ENCODE assay signal across 9 mouse cellular contexts in genomic region chr2:117389925-117390892, GRCm38 (mm10). TPM values are rescaled to one million over a fixed set of nuclear protein-coding genes. Genes with fewer than 3 reads are reported as not detected.
DNase-seq lines count a peak whose midpoint lies in the region; ATAC-seq lines count a peak whose summit lies in the region.
"Had no signal": no experiment of that assay in that cellular context is flagged by ENCODE, and none has a peak within 500 bp of the region (broad histone marks: within the 10 kb centered on the region; RNA-seq: fewer than 3 reads in every experiment).

No protein-coding gene starts in this region.

- H3K27ac ChIP-seq in intestine, embryonic 16.5 days (ENCODE audit: low read length) = no peak overlapping the region

- H3K4me3 ChIP-seq in intestine, embryonic 16.5 days (ENCODE audit: low read length) = no peak overlapping the region

- no peaks in the 10 kb centered on the region for H3K4me1 ChIP-seq in intestine, embryonic 16.5 days (ENCODE audit: control insufficient read depth, insufficient read depth, low read length)

- H3K4me2 ChIP-seq in intestine, embryonic 16.5 days (ENCODE audit: low read depth, low read length) = no peak overlapping the region

- no peaks in the 10 kb centered on the region for H3K36me3 ChIP-seq in intestine, embryonic 16.5 days (ENCODE audit: control insufficient read depth, insufficient read depth, low read length)

- no peaks in the 10 kb centered on the region for H3K27me3 ChIP-seq in intestine, embryonic 16.5 days (replicated peaks; ENCODE audit: control insufficient read depth, insufficient read depth, low read length)

- DNase-seq in frontal cortex, postnatal 10 days (ENCODE audit: low spot score in 2 of 2) = no peak
- DNase-seq in 3T3-L1 (ENCODE audit: low read depth, low spot score) = peak; percentile 43
- DNase-seq in adrenal gland, postnatal 36 days = peak; percentile 59 to 61
- DNase-seq in heart, postnatal 4 days = peak; percentile 75
- no peak for DNase-seq in spleen, postnatal 4 days (ENCODE audit: low spot score in 2 of 2)
- no peak for DNase-seq in cerebellum, adult 9-11 months
- DNase-seq: cerebellum, adult 11-12 months had no signal

- 0 out of 2 replicates have a peak, but pooled peaks have one; percentile 4 for ATAC-seq in frontal cortex, adult (ENCODE audit: low TSS enrichment)
- no peak for ATAC-seq in intestine, embryonic 16.5 days

- no peak overlapping the region for H3K9ac ChIP-seq in intestine, embryonic 16.5 days (ENCODE audit: low read depth, low read length)

- H3K9me3 ChIP-seq in intestine, embryonic 16.5 days (ENCODE audit: control insufficient read depth, low read length) = no peaks in the 10 kb centered on the region

- WGBS in intestine, embryonic 16.5 days = 74% methylated on average over 17 of the region's 17 CpGs

RNA-seq across cellular contexts. Expression of gene Rasgrp1, which starts 47.4 kb away (rescaled TPM):
- under 1 TPM; 0.46 TPM for total RNA-seq in adrenal gland, postnatal 36 days (2021)
- total RNA-seq in heart, postnatal 4 days (2021) = under 1 TPM; 0.25 to 0.43 TPM
- polyA plus RNA-seq in intestine, embryonic 16.5 days (2015; fragmentation: Nextera tagmentation; extraction: Ambion mirVana) = 0.84 and 0.87 TPM in 2 replicates

Comparison
In these comparisons a context has a peak if more than half of its experiments do, and no peak if none do; other contexts are left out.
1. DNase-seq: peak in 3T3-L1 (single experiment), adrenal gland, postnatal 36 days (2 of 2) and heart, postnatal 4 days (single experiment); none in frontal cortex, postnatal 10 days (0 of 2), spleen, postnatal 4 days (0 of 2) and cerebellum, adult 9-11 months (single experiment).